14 mouse cellular contexts compared by ENCODE assay signal in genomic region chr12:75833960-75834729, GRCm38 (mm10). TPM values are rescaled to one million over a fixed set of nuclear protein-coding genes. Genes with fewer than 3 reads are reported as not detected.
DNase-seq lines count a peak whose midpoint lies in the region; ATAC-seq and TF ChIP-seq lines count a peak whose summit lies in the region.
"Had no signal": no experiment of that assay in that cellular context is flagged by ENCODE, and none has a peak within 500 bp of the region (broad histone marks: within the 10 kb centered on the region; RNA-seq: fewer than 3 reads in every experiment).

No protein-coding gene starts in this region.

- TF ChIP-seq POLR2A in small intestine, adult 2 months (IDR thresholded peaks at IDR 0.05; ENCODE audit: low read depth, low read length): no peak

- H3K9ac ChIP-seq in forebrain, embryonic 14.5 days (ENCODE audit: low read length): no peak overlapping the region
- no peak overlapping the region for H3K9ac ChIP-seq in kidney, postnatal 0 days (ENCODE audit: low read depth, low read length)
- H3K9ac ChIP-seq in embryonic facial prominence, embryonic 15.5 days: no peak overlapping the region
- H3K9ac ChIP-seq: liver, embryonic 14.5 days; midbrain, embryonic 12.5 days; neural tube, embryonic 15.5 days had no signal

- H3K36me3 ChIP-seq in forebrain, embryonic 10.5 days (replicated peaks): peaks cover 24% of the 10 kb centered on the region
- H3K36me3 ChIP-seq in forebrain, embryonic 14.5 days (ENCODE audit: control insufficient read depth, insufficient read depth, low read length): no peaks in the 10 kb centered on the region
- H3K36me3 ChIP-seq in kidney, postnatal 0 days (ENCODE audit: insufficient read depth, low read length): no peaks in the 10 kb centered on the region
- no peaks in the 10 kb centered on the region for H3K36me3 ChIP-seq in embryonic facial prominence, embryonic 15.5 days
- H3K36me3 ChIP-seq in small intestine, adult 2 months (ENCODE audit: control insufficient read depth, insufficient read depth, low read length): no peaks in the 10 kb centered on the region
- H3K36me3 ChIP-seq: midbrain, embryonic 12.5 days; neural tube, embryonic 15.5 days had no signal

- no peak for DNase-seq in forebrain, embryonic 10.5 days (ENCODE audit: extremely low spot score, low spot score)
- DNase-seq in forebrain, embryonic 14.5 days (ENCODE audit: low spot score): no peak
- DNase-seq in kidney, postnatal 0 days (ENCODE audit: low spot score): peak; percentile 71
- DNase-seq in kidney, postnatal 36 days: no peak
- no peak for DNase-seq in left cerebral cortex, adult 18-20 months (ENCODE audit: low spot score in 2 of 2)
- DNase-seq in frontal cortex, postnatal 10 days (ENCODE audit: low spot score in 2 of 2): no peak
- DNase-seq: adrenal gland, postnatal 25 days; cerebellum, adult 18-20 months; right cerebral cortex, postnatal 25 days had no signal

- H3K4me3 ChIP-seq in forebrain, embryonic 10.5 days: no peak overlapping the region
- no peak overlapping the region for H3K4me3 ChIP-seq in forebrain, embryonic 14.5 days (ENCODE audit: low read depth, low read length)
- H3K4me3 ChIP-seq in kidney, postnatal 0 days (replicated peaks; ENCODE audit: low read depth, low read length): no peak overlapping the region
- no peak overlapping the region for H3K4me3 ChIP-seq in embryonic facial prominence, embryonic 15.5 days (replicated peaks)
- H3K4me3 ChIP-seq in small intestine, adult 2 months (ENCODE audit: low read depth, low read length): no peak overlapping the region
- H3K4me3 ChIP-seq: midbrain, embryonic 12.5 days; neural tube, embryonic 15.5 days had no signal

- no peak overlapping the region for H3K4me2 ChIP-seq in forebrain, embryonic 14.5 days (ENCODE audit: low read length)
- H3K4me2 ChIP-seq in kidney, postnatal 0 days (ENCODE audit: low read length): peak overlapping the region; percentile 16; the same call in 1 of the 2 replicates
- peak overlapping the region; percentile 26 for H3K4me2 ChIP-seq in embryonic facial prominence, embryonic 15.5 days (replicated peaks)
- H3K4me2 ChIP-seq: midbrain, embryonic 12.5 days; neural tube, embryonic 15.5 days had no signal

- peaks cover 58% of the 10 kb centered on the region for H3K4me1 ChIP-seq in forebrain, embryonic 10.5 days
- peaks cover 5% of the 10 kb centered on the region; the same call in 1 of the 2 replicates for H3K4me1 ChIP-seq in forebrain, embryonic 14.5 days (ENCODE audit: control insufficient read depth, insufficient read depth, low read length)
- peaks cover 19% of the 10 kb centered on the region for H3K4me1 ChIP-seq in kidney, postnatal 0 days (replicated peaks; ENCODE audit: insufficient read depth, low read length)
- H3K4me1 ChIP-seq in embryonic facial prominence, embryonic 15.5 days: peaks cover 36% of the 10 kb centered on the region
- H3K4me1 ChIP-seq in small intestine, adult 2 months (ENCODE audit: control insufficient read depth, insufficient read depth, insufficient read length, low read length): peaks cover 11% of the 10 kb centered on the region

- no peak for ATAC-seq in forebrain, embryonic 14.5 days
- ATAC-seq in kidney, postnatal 0 days (replicated peaks; ENCODE audit: low FRiP score, low read depth): no peak
- 0 out of 2 replicates have a peak, but pooled peaks have one; percentile 45 for ATAC-seq in embryonic facial prominence, embryonic 15.5 days (ENCODE audit: insufficient number of reproducible peaks, low FRiP score, low TSS enrichment, low read depth)

- no peaks in the 10 kb centered on the region for H3K9me3 ChIP-seq in forebrain, embryonic 10.5 days
- no peaks in the 10 kb centered on the region for H3K9me3 ChIP-seq in forebrain, embryonic 14.5 days (replicated peaks; ENCODE audit: control insufficient read depth, low read length)
- H3K9me3 ChIP-seq in kidney, postnatal 0 days (replicated peaks; ENCODE audit: low read length): no peaks in the 10 kb centered on the region
- no peaks in the 10 kb centered on the region for H3K9me3 ChIP-seq in embryonic facial prominence, embryonic 15.5 days (replicated peaks)
- H3K9me3 ChIP-seq: midbrain, embryonic 12.5 days; neural tube, embryonic 15.5 days had no signal

- TF ChIP-seq CTCF in kidney, postnatal 0 days (IDR thresholded peaks at IDR 0.05; ENCODE audit: low read depth): no peak
- no peak for TF ChIP-seq CTCF in small intestine, adult 2 months (IDR thresholded peaks at IDR 0.05; ENCODE audit: extremely low read depth, insufficient read length, insufficient replicate concordance, low read depth, low read length)

- H3K27me3 ChIP-seq in forebrain, embryonic 10.5 days (ENCODE audit: poor library complexity, severe bottlenecking): no peaks in the 10 kb centered on the region
- no peaks in the 10 kb centered on the region for H3K27me3 ChIP-seq in forebrain, embryonic 14.5 days (replicated peaks; ENCODE audit: control insufficient read depth, insufficient read depth, low read length)
- H3K27me3 ChIP-seq in kidney, postnatal 0 days (ENCODE audit: insufficient read depth, low read length): no peaks in the 10 kb centered on the region
- H3K27me3 ChIP-seq in embryonic facial prominence, embryonic 15.5 days: no peaks in the 10 kb centered on the region
- H3K27me3 ChIP-seq in small intestine, adult 2 months (ENCODE audit: control insufficient read depth, insufficient read depth, low read length): no peaks in the 10 kb centered on the region
- H3K27me3 ChIP-seq: neural tube, embryonic 15.5 days had no signal

- WGBS in forebrain, embryonic 10.5 days: 70% methylated on average over 14 of the region's 14 CpGs
- WGBS in forebrain, embryonic 14.5 days: 73% methylated on average over 14 of the region's 14 CpGs
- WGBS in kidney, postnatal 0 days: 31% methylated on average over 14 of the region's 14 CpGs
- 19% methylated on average over 14 of the region's 14 CpGs for WGBS in embryonic facial prominence, embryonic 15.5 days
- WGBS in small intestine, adult 2 months: 28% methylated on average over 14 of the region's 14 CpGs

- peak overlapping the region; percentile 52; the same call in 1 of the 2 replicates for H3K27ac ChIP-seq in forebrain, embryonic 10.5 days
- no peak overlapping the region for H3K27ac ChIP-seq in forebrain, embryonic 14.5 days (ENCODE audit: low read depth, low read length)
- peak overlapping the region; percentile 62 for H3K27ac ChIP-seq in kidney, postnatal 0 days
- peak overlapping the region; percentile 56; the same call in 1 of the 2 replicates for H3K27ac ChIP-seq in embryonic facial prominence, embryonic 15.5 days (replicated peaks)
- peak overlapping the region; percentile 13; the same call in 1 of the 2 replicates for H3K27ac ChIP-seq in small intestine, adult 2 months (ENCODE audit: insufficient read depth, low read depth, low read length)
- H3K27ac ChIP-seq: liver, embryonic 14.5 days; midbrain, embryonic 12.5 days; neural tube, embryonic 15.5 days had no signal

RNA-seq across cellular contexts. Expression of gene Syne2, which starts 16.2 kb away (rescaled TPM):
- polyA plus RNA-seq in forebrain, embryonic 10.5 days (2016; fragmentation: Nextera tagmentation; extraction: Ambion mirVana): 95.5 and 108 TPM in 2 replicates
- 62.0 and 84.9 TPM in 2 replicates for polyA plus RNA-seq in forebrain, embryonic 14.5 days (2014; fragmentation: Nextera tagmentation; extraction: Ambion mirVana)
- 37.2 and 47.5 TPM in 2 replicates for polyA plus RNA-seq in kidney, postnatal 0 days (2015; fragmentation: Nextera tagmentation; extraction: Ambion mirVana)
- 40.8 and 45.2 TPM in 2 replicates for polyA plus RNA-seq in embryonic facial prominence, embryonic 15.5 days (2015; fragmentation: Nextera tagmentation; extraction: Ambion mirVana)
- 15.6 and 39.8 TPM in 2 replicates for polyA plus RNA-seq in small intestine, adult 2 months (2012; rRNA removed)
- 10 to 100 TPM; 20.8 to 21.8 TPM for total RNA-seq in left cerebral cortex, adult 18-20 months (2021)
